Mouse (Mus musculus): Measurements from ENCODE around the gene Nmu.

- TF ChIP-seq EP300 (optimal IDR thresholded peaks at IDR 0.05) (no peak), CTCF (IDR thresholded peaks at IDR 0.05; ENCODE audit: low read depth) (no peak)
Observed at GRCm38 (mm10) chr5:76381836-76382235, 18.2 kb upstream of the Nmu start.
